Mouse (Mus musculus) CD4-positive, CD25-positive, alpha-beta regulatory T cell, adult 4 months (primary cell): ENCODE measurements around the gene Neurl3. TPM values are rescaled to one million over a fixed set of nuclear protein-coding genes. Genes with fewer than 3 reads are reported as not detected.

ENCODE experiments used
- ATAC-seq: one replicate; pipeline ENCODE4 v1.8.0; 2017
- polyA plus RNA-seq, 2 experiments: library from polyadenylated mRNA; unstranded; fragments of 100-300 nt; shearing (Covaris generic); gene quantifications; one replicate each; pipeline ENCODE4 v1.2.1; 2017

Neurl3 gene
- polyA plus RNA-seq, 2 experiments from 2014 or later = 62.4 to 137 TPM

- peak; percentile 76 for ATAC-seq
Measured at GRCm38 (mm10) chr1:36296466-36297149, 22.1 kb upstream of the Neurl3 start.

GRCm38 (mm10) chr1:36294402-36294801 lies 19.9 kb upstream of the Neurl3 start:
- peak; percentile 60 for ATAC-seq

- peak; percentile 60 for ATAC-seq
Measured at GRCm38 (mm10) chr1:36293470-36293869, 19.0 kb upstream of the Neurl3 start.

GRCm38 (mm10) chr1:36281849-36282248 lies 7.4 kb upstream of the Neurl3 start:
- ATAC-seq = peak; percentile 73

GRCm38 (mm10) chr1:36280938-36281337 lies 6.5 kb upstream of the Neurl3 start:
- ATAC-seq = no peak

- peak; percentile 48 for ATAC-seq
Measured at GRCm38 (mm10) chr1:36279202-36279601, 4.7 kb upstream of the Neurl3 start.

- ATAC-seq = no peak
Measured at GRCm38 (mm10) chr1:36277267-36278060, 3.0 kb upstream of the Neurl3 start.

- ATAC-seq = no peak
Measured at GRCm38 (mm10) chr1:36275635-36276389, 1.3 kb upstream of the Neurl3 start.

GRCm38 (mm10) chr1:36273288-36273687 lies 1.2 kb downstream of the Neurl3 start:
- peak; percentile 74 for ATAC-seq

GRCm38 (mm10) chr1:36272546-36272945 lies 1.9 kb downstream of the Neurl3 start:
- peak; percentile 57 for ATAC-seq

GRCm38 (mm10) chr1:36271516-36272230 lies 2.8 kb downstream of the Neurl3 start:
- ATAC-seq = no peak

- no peak for ATAC-seq
Measured at GRCm38 (mm10) chr1:36270666-36271065, 3.8 kb downstream of the Neurl3 start.

GRCm38 (mm10) chr1:36269121-36269795 lies 5.2 kb downstream of the Neurl3 start:
- no peak for ATAC-seq

- no peak for ATAC-seq
Measured at GRCm38 (mm10) chr1:36267595-36267994, 6.9 kb downstream of the Neurl3 start.

GRCm38 (mm10) chr1:36266293-36266692 lies 8.2 kb downstream of the Neurl3 start:
- ATAC-seq = no peak

- peak; percentile 80 for ATAC-seq
Measured at GRCm38 (mm10) chr1:36263833-36264488, 10.5 kb downstream of the Neurl3 start.

GRCm38 (mm10) chr1:36261708-36262504 lies 12.6 kb downstream of the Neurl3 start:
- peak; percentile 30 for ATAC-seq

- ATAC-seq = peak; percentile 50
Measured at GRCm38 (mm10) chr1:36260418-36260817, 14.1 kb downstream of the Neurl3 start.

- ATAC-seq = no peak
Measured at GRCm38 (mm10) chr1:36259281-36259680, 15.2 kb downstream of the Neurl3 start.

- ATAC-seq = no peak
Measured at GRCm38 (mm10) chr1:36258631-36259030, 15.8 kb downstream of the Neurl3 start.
